Mouse (Mus musculus) kidney, adult 2 months (tissue): ENCODE results near the gene Lekr1. TPM values are rescaled to one million over a fixed set of nuclear protein-coding genes. Genes with fewer than 3 reads are reported as not detected.

Experiments
- DNase-seq: peaks from one replicate; pipeline ENCODE4 v3.0.0; 2021
- H3K27ac ChIP-seq: fragments of 200-500 bp; 2 replicates; pipeline ENCODE4 v1.5.1; 2012; ENCODE audit warnings: low read depth, low read length, control low read depth, inconsistent platforms; ENCODE audit not compliant: insufficient read depth
- H3K27me3 ChIP-seq: fragments of 200-500 bp; replicated peaks from 2 replicates; pipeline ENCODE4 v1.6.1; 2012; ENCODE audit warnings: mild to moderate bottlenecking, moderate library complexity, low read length, inconsistent platforms; ENCODE audit not compliant: control insufficient read depth, insufficient read depth
- H3K36me3 ChIP-seq: fragments of 200-500 bp; 2 replicates; pipeline ENCODE4 v1.6.1; 2012; ENCODE audit warnings: mild to moderate bottlenecking, moderate library complexity, low read length, inconsistent platforms; ENCODE audit not compliant: control insufficient read depth, insufficient read depth
- H3K4me1 ChIP-seq: fragments of 200-500 bp; 2 replicates; pipeline ENCODE4 v1.6.1; 2011; ENCODE audit warnings: low read length; ENCODE audit not compliant: control insufficient read depth, insufficient read depth
- H3K4me3 ChIP-seq: fragments of 200-500 bp; 2 replicates; pipeline ENCODE4 v1.5.1; 2011; ENCODE audit warnings: mild to moderate bottlenecking, low read depth, low read length, control low read depth; ENCODE audit not compliant: insufficient read depth
- CTCF ChIP-seq: fragments of 200-500 bp; conservative IDR thresholded peaks from 2 replicates; pipeline ENCODE4 v1.5.1; 2011; ENCODE audit warnings: low read depth, mild to moderate bottlenecking, control low read depth, low read length, moderate library complexity, mixed read lengths; ENCODE audit not compliant: insufficient read depth, insufficient read length
- POLR2A ChIP-seq: fragments of 200-500 bp; IDR thresholded peaks from one replicate; pipeline ENCODE4 v1.6.1; 2011; ENCODE audit warnings: low read depth, low read length, control low read depth
- WGBS: fragments of 180-500 bp; shearing (Covaris S2); methylation state at CpG from one replicate; pipeline ENCODE4 v1.1.7; 2018; 5-methylcytosine and 5-hydroxymethylcytosine counted together
- polyA plus RNA-seq: library from polyadenylated mRNA; depleted of rRNA; stranded (reverse); fragments of >200 nt; gene quantifications from 2 replicates; pipeline ENCODE4 v1.2.3, GENCODE M21; 2012

The Lekr1 gene
- polyA plus RNA-seq, 1 experiment, result 1.7 TPM

DNA sequence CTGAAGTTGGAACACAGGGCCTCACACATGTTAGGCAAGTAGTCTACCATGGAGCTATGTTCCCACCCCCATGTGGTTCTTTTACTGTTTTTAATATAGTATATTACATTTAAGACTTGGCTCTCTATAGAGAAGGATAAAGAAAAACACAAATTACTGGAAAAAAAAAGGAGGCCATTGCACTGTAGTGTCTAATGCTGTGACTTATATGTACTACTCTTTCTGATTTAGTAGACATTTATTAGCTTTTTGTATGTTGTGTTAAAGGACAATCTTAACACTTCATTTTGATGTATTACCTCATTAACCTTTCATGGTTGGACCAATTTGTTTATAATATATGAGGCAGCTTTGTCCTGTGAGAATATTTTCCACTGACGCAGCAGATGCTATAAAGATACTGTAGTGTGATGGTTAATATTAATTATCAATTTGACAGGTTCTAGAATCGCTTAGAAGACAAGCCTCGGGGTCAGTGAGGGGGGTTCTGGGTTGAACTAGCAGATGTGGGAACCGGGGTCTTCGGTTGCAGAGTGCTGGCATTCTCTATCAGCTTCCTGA, 26.5 kb upstream of the Lekr1 start:
- Histone ChIP-seq H3K4me3 (no peak overlapping the region), H3K27me3 (no peaks in the 10 kb centered on the region), H3K36me3 (no peaks in the 10 kb centered on the region), H3K4me1 (no peaks in the 10 kb centered on the region), H3K27ac (no peak overlapping the region)
- no peak for TF ChIP-seq POLR2A
- no peak for TF ChIP-seq CTCF
- WGBS, result 48% methylated on average over 5 of the region's 5 CpGs
- no peak for DNase-seq

DNA sequence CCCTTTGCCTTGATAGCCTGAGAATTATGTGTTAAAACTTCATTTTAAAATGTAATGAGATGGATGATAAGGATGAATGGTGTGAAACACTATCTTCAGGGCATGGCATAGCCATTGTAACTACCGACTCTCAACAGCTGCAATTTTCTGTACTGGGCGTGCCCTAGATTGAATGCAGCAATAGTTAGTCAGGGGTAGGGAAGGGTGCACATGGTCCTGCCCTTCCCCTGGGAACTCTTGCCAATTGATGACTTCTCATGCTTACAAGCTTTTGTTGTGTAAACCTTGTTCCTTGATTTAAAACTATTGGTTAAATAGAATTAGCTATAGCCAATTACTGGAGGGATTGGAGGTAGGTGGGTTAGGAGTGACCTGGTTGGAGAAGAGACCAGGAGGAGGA, 23.1 kb upstream of the Lekr1 start:
- 80% methylated on average over 2 of the region's 2 CpGs for WGBS
- no peak for DNase-seq

DNA sequence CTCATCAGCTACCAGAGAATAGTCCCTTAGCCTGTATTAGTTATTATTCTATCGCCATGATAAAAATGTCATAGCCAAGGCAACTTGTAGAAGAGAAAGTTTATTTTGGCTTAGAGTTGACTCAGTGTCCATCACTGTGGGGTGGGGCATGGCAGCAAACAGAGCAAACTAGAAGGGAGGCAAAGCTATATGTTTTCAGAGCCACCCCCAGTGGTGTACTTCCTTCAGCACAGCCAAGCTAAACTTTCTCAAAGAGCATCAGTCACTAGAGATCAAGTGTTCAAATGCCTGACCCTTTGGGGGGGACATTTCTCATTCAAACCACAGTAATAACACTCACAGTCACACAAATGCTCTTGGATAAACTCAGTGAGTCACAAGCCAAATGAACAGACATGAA, 22.4 kb upstream of the Lekr1 start:
- DNase-seq, result no peak
- Histone ChIP-seq H3K27ac (no peak overlapping the region), H3K4me1 (no peaks in the 10 kb centered on the region), H3K36me3 (no peaks in the 10 kb centered on the region), H3K27me3 (no peaks in the 10 kb centered on the region), H3K4me3 (no peak overlapping the region)
- 83% methylated on average over 1 of the region's 1 CpGs for WGBS
- TF ChIP-seq POLR2A (no peak), CTCF (no peak)

More for the DNA sequence above, 23.1 kb upstream of the Lekr1 start:
- H3K4me3 ChIP-seq, result no peak overlapping the region
- H3K4me1 ChIP-seq, result no peaks in the 10 kb centered on the region
- TF ChIP-seq POLR2A, result no peak
- TF ChIP-seq CTCF, result no peak
- H3K27ac ChIP-seq, result no peak overlapping the region
- no peaks in the 10 kb centered on the region for H3K27me3 ChIP-seq
- no peaks in the 10 kb centered on the region for H3K36me3 ChIP-seq

DNA sequence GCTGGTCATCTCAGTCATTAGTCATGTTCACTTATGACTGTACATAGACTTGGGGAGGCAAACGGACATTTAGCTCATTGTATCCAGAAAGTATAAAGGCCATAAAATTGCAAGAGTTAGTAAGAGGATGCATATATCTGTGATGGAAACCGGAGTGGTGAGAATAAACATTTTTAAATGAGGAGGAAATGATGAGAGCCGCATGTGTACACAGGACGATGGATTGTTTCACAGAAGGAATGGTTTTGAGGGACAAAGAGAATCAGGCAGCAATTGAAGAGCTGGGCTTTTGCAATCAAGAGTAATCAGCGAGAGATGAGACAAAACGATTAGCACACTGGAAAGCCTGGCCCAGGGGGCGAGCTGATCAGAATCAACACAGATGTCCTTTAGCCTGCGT, 18.4 kb upstream of the Lekr1 start:
- Histone ChIP-seq H3K36me3 (no peaks in the 10 kb centered on the region), H3K27me3 (no peaks in the 10 kb centered on the region), H3K27ac (no peak overlapping the region), H3K4me1 (no peaks in the 10 kb centered on the region), H3K4me3 (no peak overlapping the region)
- DNase-seq, result no peak
- no peak for TF ChIP-seq POLR2A
- TF ChIP-seq CTCF, result no peak
- 90% methylated on average over 8 of the region's 8 CpGs for WGBS

DNA sequence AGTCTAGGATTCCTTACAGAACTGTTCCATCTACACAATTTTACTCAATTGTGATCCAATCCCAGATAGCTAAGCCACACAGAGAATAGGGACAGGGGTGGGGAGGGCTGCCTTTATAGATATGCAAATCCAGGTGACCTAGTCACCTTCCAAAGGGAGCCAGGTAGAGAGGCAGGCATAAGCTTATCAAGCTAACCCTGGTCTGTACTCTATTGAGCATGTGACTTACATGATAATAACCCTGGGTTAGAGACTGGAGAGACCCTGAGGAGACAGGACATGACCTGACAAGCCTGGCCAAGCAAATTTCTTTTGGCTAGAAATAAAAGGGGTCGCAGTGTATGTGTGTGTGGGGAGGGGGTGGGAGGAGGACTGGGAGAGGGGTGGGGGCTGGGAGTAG, 17.1 kb upstream of the Lekr1 start:
- Histone ChIP-seq H3K27me3 (no peaks in the 10 kb centered on the region), H3K36me3 (no peaks in the 10 kb centered on the region), H3K4me3 (no peak overlapping the region), H3K27ac (no peak overlapping the region), H3K4me1 (no peaks in the 10 kb centered on the region)
- TF ChIP-seq CTCF (no peak), POLR2A (no peak)
- WGBS, result 76% methylated on average over 1 of the region's 1 CpGs
- no peak for DNase-seq

DNA sequence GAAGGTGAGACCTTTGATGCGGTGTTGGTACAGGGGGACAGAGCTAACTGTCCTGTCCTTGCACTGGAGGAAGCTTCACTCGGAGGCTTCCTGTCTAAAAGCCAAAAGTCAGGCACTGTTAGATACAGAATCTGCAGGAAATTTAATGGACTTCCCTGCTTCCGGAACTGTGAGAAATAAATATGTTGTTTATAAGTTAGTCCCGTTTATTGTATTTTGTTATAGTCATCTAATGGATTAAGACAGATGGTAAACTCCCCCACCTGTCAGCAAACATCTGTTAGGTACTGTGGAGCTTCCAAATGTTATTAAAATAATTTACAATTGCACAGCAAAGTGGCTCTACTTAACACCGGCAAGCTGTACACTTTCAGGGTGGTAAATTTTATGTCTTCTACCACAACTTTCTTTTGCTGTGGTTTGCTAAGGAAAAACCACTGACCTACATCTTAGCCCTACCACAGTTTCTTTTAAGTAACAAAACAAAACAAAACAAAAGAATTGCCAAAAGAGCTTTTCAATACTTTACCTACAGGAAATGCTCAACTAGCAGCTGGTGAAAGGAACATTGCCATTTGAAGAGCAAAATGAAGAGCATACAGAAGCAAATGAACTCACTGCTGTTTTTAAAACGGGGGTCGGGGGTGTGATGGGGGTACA, 15.7 kb upstream of the Lekr1 start:
- Histone ChIP-seq H3K36me3 (no peaks in the 10 kb centered on the region), H3K27ac (no peak overlapping the region), H3K4me1 (no peaks in the 10 kb centered on the region; the same call in 1 of the 2 replicates), H3K4me3 (no peak overlapping the region), H3K27me3 (no peaks in the 10 kb centered on the region)
- no peak for DNase-seq
- WGBS, result 37% methylated on average over 7 of the region's 7 CpGs
- no peak for TF ChIP-seq POLR2A
- TF ChIP-seq CTCF, result no peak

DNA sequence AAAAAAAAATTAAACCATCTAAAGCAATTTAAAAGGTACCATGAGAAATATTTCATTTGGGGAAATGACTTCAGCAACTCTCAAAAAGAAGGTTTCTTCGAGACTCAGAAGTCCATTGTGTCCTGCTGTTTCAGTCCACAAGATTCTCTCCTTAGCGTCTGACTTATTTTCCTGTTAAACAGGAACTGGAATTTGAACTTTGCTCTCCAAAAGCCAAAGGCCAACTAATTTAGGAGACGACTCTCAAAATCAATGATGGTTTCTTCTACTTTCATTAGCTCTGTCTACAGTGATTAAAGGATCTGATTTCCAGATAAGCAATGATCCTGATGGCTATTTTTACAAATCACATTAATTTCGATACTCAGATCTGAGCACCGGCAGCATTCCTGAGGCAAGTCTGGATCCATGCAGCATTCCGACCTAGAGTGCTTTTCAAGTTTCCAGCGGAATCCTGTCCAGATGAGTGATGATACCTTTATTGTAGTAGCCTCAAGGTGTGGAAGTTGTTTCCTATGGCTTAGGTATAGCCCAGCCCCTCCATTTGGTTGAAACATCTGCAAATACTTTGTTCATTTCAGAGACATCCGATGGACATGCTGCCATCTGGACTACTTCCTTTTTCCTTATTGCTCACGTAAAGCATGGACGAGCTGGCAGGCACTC, 11.4 kb upstream of the Lekr1 start:
- DNase-seq, result peak; percentile 62
- Histone ChIP-seq H3K4me3 (no peak overlapping the region), H3K36me3 (no peaks in the 10 kb centered on the region), H3K27ac (no peak overlapping the region), H3K4me1 (no peaks in the 10 kb centered on the region; the same call in 1 of the 2 replicates), H3K27me3 (no peaks in the 10 kb centered on the region)
- TF ChIP-seq CTCF, result no peak
- TF ChIP-seq POLR2A, result no peak
- 51% methylated on average over 10 of the region's 10 CpGs for WGBS
